Comparison of ENCODE assay signal across 11 mouse cellular contexts in the genomic region with DNA sequence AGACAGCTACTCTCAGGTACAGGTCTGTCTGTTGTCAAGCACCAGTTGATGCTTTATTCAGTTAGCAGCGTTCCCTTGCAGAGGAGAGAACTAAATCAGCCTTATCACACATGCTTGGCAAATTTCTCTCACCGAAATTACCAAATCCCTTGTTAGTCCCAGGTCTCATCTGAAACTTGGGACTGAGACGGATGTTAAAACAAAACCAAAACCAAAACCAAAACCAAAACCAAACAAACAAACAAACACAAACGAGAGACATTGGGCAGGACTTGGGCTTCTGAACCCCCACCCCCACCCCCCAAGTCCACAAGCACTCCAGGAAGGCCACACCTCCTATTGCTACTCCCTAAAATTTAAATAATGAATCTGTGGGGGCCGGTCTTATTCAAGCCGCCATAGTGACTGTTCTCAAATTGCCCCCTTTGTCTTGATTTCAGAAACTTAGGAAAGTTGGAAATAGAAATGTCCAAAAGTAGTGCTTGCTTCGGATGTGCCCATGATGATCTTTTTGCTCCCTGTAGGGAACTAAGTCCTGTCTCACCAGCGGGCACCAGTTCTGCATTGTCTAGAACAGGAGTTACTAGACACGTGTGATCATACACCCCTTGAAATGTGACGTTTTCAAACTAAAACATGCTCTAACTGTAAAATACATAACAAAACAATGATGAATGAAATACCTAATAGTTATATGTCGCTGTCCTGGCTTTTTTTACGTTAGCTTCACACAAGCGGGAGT. TPM values are rescaled to one million over a fixed set of nuclear protein-coding genes. Genes with fewer than 3 reads are reported as not detected.
DNase-seq lines count a peak whose midpoint lies in the region; ATAC-seq and TF ChIP-seq lines count a peak whose summit lies in the region.
"Had no signal": no experiment of that assay in that cellular context is flagged by ENCODE, and none has a peak within 500 bp of the region (broad histone marks: within the 10 kb centered on the region; RNA-seq: fewer than 3 reads in every experiment).

No protein-coding gene starts in this region.

- H3K27ac ChIP-seq in forebrain, embryonic 12.5 days = no peak overlapping the region
- H3K27ac ChIP-seq in forebrain, embryonic 10.5 days = no peak overlapping the region
- H3K27ac ChIP-seq in heart, postnatal 0 days (ENCODE audit: low read depth) = no peak overlapping the region
- H3K27ac ChIP-seq in CH12.LX (ENCODE audit: insufficient read depth, low read depth) = no peak overlapping the region
- H3K27ac ChIP-seq: midbrain, embryonic 13.5 days had no signal

- in situ Hi-C loops in CH12.LX (cut with MboI; ENCODE audit: low pct_ligation_motif_present, low pct_unique_long_range_greater_than_20kb, low sequenced_read_pairs) = loop anchor here (10.0 kb wide), 1 partner anchor 53 kb away; no protein-coding TSS in a partner anchor

- no peak for DNase-seq in forebrain, embryonic 10.5 days (ENCODE audit: extremely low spot score, low spot score)
- no peak for DNase-seq in heart, postnatal 0 days (ENCODE audit: low spot score)
- no peak for DNase-seq in heart, adult 18-20 months
- no peak for DNase-seq in CH12.LX (ENCODE audit: extremely low read depth)
- peak; percentile 50 for DNase-seq in induced T-regulatory cell, adult 2 months (ENCODE audit: low read depth)
- DNase-seq in frontal cortex, postnatal 36 days (ENCODE audit: low spot score in 2 of 2) = no peak
- DNase-seq in c-Kit-positive CD71-positive TER-119-positive erythroid progenitor cells, embryonic 14.5 days (ENCODE audit: low spot score) = no peak
- DNase-seq: kidney, adult 11 months; right cerebral cortex, adult 18-20 months had no signal

- TF ChIP-seq CTCF in heart, postnatal 0 days (IDR thresholded peaks at IDR 0.05; ENCODE audit: low read depth) = no peak
- no peak for TF ChIP-seq CTCF in CH12.LX (conservative IDR thresholded peaks at IDR 0.05 in 1 of 2, IDR thresholded peaks at IDR 0.05 in 1 of 2; ENCODE audit: low read depth in 2 of 2, low read length in 2 of 2)

- no peaks in the 10 kb centered on the region for H3K36me3 ChIP-seq in forebrain, embryonic 12.5 days (replicated peaks)
- H3K36me3 ChIP-seq in forebrain, embryonic 10.5 days (replicated peaks) = no peaks in the 10 kb centered on the region
- H3K36me3 ChIP-seq in heart, postnatal 0 days (replicated peaks; ENCODE audit: control insufficient read depth, insufficient read depth, low read length) = no peaks in the 10 kb centered on the region
- no peaks in the 10 kb centered on the region for H3K36me3 ChIP-seq in CH12.LX (replicated peaks in 1 of 2; ENCODE audit: control insufficient read depth in 1 of 2, insufficient read depth in 1 of 2, low read length in 1 of 2)
- H3K36me3 ChIP-seq: midbrain, embryonic 13.5 days had no signal

- 54% methylated on average over 13 of the region's 13 CpGs for WGBS in forebrain, embryonic 12.5 days
- WGBS in forebrain, embryonic 10.5 days = 54% methylated on average over 13 of the region's 13 CpGs
- 55% methylated on average over 13 of the region's 13 CpGs for WGBS in heart, postnatal 0 days

- no peaks in the 10 kb centered on the region for H3K4me1 ChIP-seq in forebrain, embryonic 12.5 days
- H3K4me1 ChIP-seq in forebrain, embryonic 10.5 days = no peaks in the 10 kb centered on the region
- H3K4me1 ChIP-seq in heart, postnatal 0 days (ENCODE audit: control insufficient read depth, insufficient read depth) = no peaks in the 10 kb centered on the region
- H3K4me1 ChIP-seq in CH12.LX (ENCODE audit: control insufficient read depth in 1 of 2, insufficient read depth in 2 of 2) = no peaks in the 10 kb centered on the region
- H3K4me1 ChIP-seq: midbrain, embryonic 13.5 days had no signal

- TF ChIP-seq RAD21 in CH12.LX (IDR thresholded peaks at IDR 0.05; ENCODE audit: low read depth, low read length) = no peak

- no peaks in the 10 kb centered on the region for H3K9me3 ChIP-seq in forebrain, embryonic 12.5 days
- no peaks in the 10 kb centered on the region for H3K9me3 ChIP-seq in forebrain, embryonic 10.5 days
- H3K9me3 ChIP-seq in heart, postnatal 0 days (replicated peaks; ENCODE audit: control insufficient read depth, low read length) = no peaks in the 10 kb centered on the region
- no peaks in the 10 kb centered on the region for H3K9me3 ChIP-seq in CH12.LX (replicated peaks; ENCODE audit: low read length)
- H3K9me3 ChIP-seq: midbrain, embryonic 13.5 days had no signal

- TF ChIP-seq EP300 in heart, postnatal 0 days (IDR thresholded peaks at IDR 0.05; ENCODE audit: low read depth) = no peak
- TF ChIP-seq EP300 in CH12.LX (IDR thresholded peaks at IDR 0.05; ENCODE audit: low read length) = no peak

- ATAC-seq in forebrain, embryonic 12.5 days (ENCODE audit: low FRiP score) = no peak
- ATAC-seq in heart, postnatal 0 days (ENCODE audit: insufficient read depth, low read depth) = no peak
- ATAC-seq: midbrain, embryonic 13.5 days had no signal

- no peak overlapping the region for H3K9ac ChIP-seq in forebrain, embryonic 12.5 days
- H3K9ac ChIP-seq in heart, postnatal 0 days (replicated peaks; ENCODE audit: low read depth, low read length) = no peak overlapping the region
- no peak overlapping the region for H3K9ac ChIP-seq in CH12.LX (ENCODE audit: insufficient read depth, low read depth)
- H3K9ac ChIP-seq: midbrain, embryonic 13.5 days had no signal

- 0 out of 2 replicates have a peak overlapping the region, but pooled peaks have one; percentile 1 for H3K4me2 ChIP-seq in forebrain, embryonic 12.5 days
- H3K4me2 ChIP-seq in heart, postnatal 0 days (ENCODE audit: low read depth, low read length) = 0 out of 2 replicates have a peak overlapping the region, but pooled peaks have one; percentile 22
- peak overlapping the region; percentile 36; the same call in 1 of the 2 replicates for H3K4me2 ChIP-seq in CH12.LX (ENCODE audit: insufficient read depth, low read depth, poor library complexity, severe bottlenecking)
- H3K4me2 ChIP-seq: midbrain, embryonic 13.5 days had no signal

- no peak for TF ChIP-seq POLR2A in CH12.LX (IDR thresholded peaks at IDR 0.05; ENCODE audit: low read depth, low read length)

- H3K27me3 ChIP-seq in forebrain, embryonic 12.5 days = no peaks in the 10 kb centered on the region
- H3K27me3 ChIP-seq in forebrain, embryonic 10.5 days (ENCODE audit: poor library complexity, severe bottlenecking) = no peaks in the 10 kb centered on the region
- no peaks in the 10 kb centered on the region for H3K27me3 ChIP-seq in heart, postnatal 0 days (ENCODE audit: control insufficient read depth, insufficient read depth, low read length)
- no peaks in the 10 kb centered on the region for H3K27me3 ChIP-seq in CH12.LX (replicated peaks)
- H3K27me3 ChIP-seq: midbrain, embryonic 13.5 days had no signal

- dilution Hi-C loops in CH12.LX (cut with MboI; ENCODE audit: extremely low pct_ligation_motif_present, extremely low pct_unique_long_range_greater_than_20kb, low sequenced_read_pairs) = no loop called here

- no peaks in the 10 kb centered on the region for H3K79me2 ChIP-seq in CH12.LX (replicated peaks; ENCODE audit: control insufficient read depth, extremely low read depth, insufficient read depth, poor library complexity, severe bottlenecking)

- H3K4me3 ChIP-seq in forebrain, embryonic 12.5 days (replicated peaks) = no peak overlapping the region
- H3K4me3 ChIP-seq in forebrain, embryonic 10.5 days = no peak overlapping the region
- peak overlapping the region; percentile 11; the same call in 1 of the 2 replicates for H3K4me3 ChIP-seq in heart, postnatal 0 days (ENCODE audit: low read depth, low read length)
- H3K4me3 ChIP-seq in CH12.LX (replicated peaks in 1 of 3; ENCODE audit: low read depth in 2 of 3, low read length in 2 of 3, poor library complexity in 1 of 3) = no peak overlapping the region
- H3K4me3 ChIP-seq: midbrain, embryonic 13.5 days had no signal

TF ChIP-seq in CH12.LX, 34 proteins besides CTCF, POLR2A, EP300 and RAD21:
- no peak for TF ChIP-seq NRF1 (IDR thresholded peaks at IDR 0.05; ENCODE audit: low read depth, low read length)
- TF ChIP-seq ZMIZ1 (IDR thresholded peaks at IDR 0.05; ENCODE audit: low read depth, low read length) = no peak
- no peak for TF ChIP-seq JUND (conservative IDR thresholded peaks at IDR 0.05; ENCODE audit: low read depth, low read length)
- TF ChIP-seq KAT2A (IDR thresholded peaks at IDR 0.05; ENCODE audit: insufficient replicate concordance, low read length) = no peak
- TF ChIP-seq UBTF (IDR thresholded peaks at IDR 0.05; ENCODE audit: low read depth, low read length) = no peak
- TF ChIP-seq MAX (IDR thresholded peaks at IDR 0.05; ENCODE audit: low read length) = no peak

RNA-seq across cellular contexts. Expression of gene Neb, which starts 0.4 kb away (rescaled TPM):
- polyA plus RNA-seq in forebrain, embryonic 12.5 days (2016; fragmentation: Nextera tagmentation; extraction: Ambion mirVana) = 1.1 and 1.7 TPM in 2 replicates
- polyA plus RNA-seq in forebrain, embryonic 10.5 days (2016; fragmentation: Nextera tagmentation; extraction: Ambion mirVana) = 0.12 and 0.31 TPM in 2 replicates
- total RNA-seq in heart, postnatal 0 days (2014; rRNA removed; ENCODE audit: low replicate concordance) = 1.4 and 6.0 TPM in 2 replicates
- polyA plus RNA-seq in heart, postnatal 0 days (2015; fragmentation: Nextera tagmentation; extraction: Ambion mirVana) = 2.1 and 4.4 TPM in 2 replicates
- 1 to 10 TPM; 5.7 to 7.3 TPM for total RNA-seq in heart, adult 18-20 months (2021)
- total RNA-seq in CH12.LX (2012; rRNA removed) = 0.84 and 1.5 TPM in 2 replicates
- 1.6 and 1.7 TPM in 2 replicates for total RNA-seq in CH12.LX (2014; rRNA removed)
- 1.5 and 1.8 TPM in 2 replicates for polyA plus RNA-seq in CH12.LX (2012; ENCODE audit: insufficient read length, low read depth)

RNA-seq across cellular contexts. Expression of gene Arl5a, which starts 46.8 kb away (rescaled TPM):
- 67.8 and 72.3 TPM in 2 replicates for polyA plus RNA-seq in forebrain, embryonic 12.5 days (2016; fragmentation: Nextera tagmentation; extraction: Ambion mirVana)
- polyA plus RNA-seq in forebrain, embryonic 10.5 days (2016; fragmentation: Nextera tagmentation; extraction: Ambion mirVana) = 50.6 and 51.3 TPM in 2 replicates
- 57.5 and 73.2 TPM in 2 replicates for total RNA-seq in heart, postnatal 0 days (2014; rRNA removed; ENCODE audit: low replicate concordance)
- 23.9 and 26.2 TPM in 2 replicates for polyA plus RNA-seq in heart, postnatal 0 days (2015; fragmentation: Nextera tagmentation; extraction: Ambion mirVana)
- 10 to 100 TPM; 35.8 to 35.9 TPM for total RNA-seq in heart, adult 18-20 months (2021)
- total RNA-seq in CH12.LX (2012; rRNA removed) (16.3 and 17.8 TPM in 2 replicates), CH12.LX (2014; rRNA removed) (65.2 and 71.3 TPM in 2 replicates)
- polyA plus RNA-seq in CH12.LX (2012; ENCODE audit: insufficient read length, low read depth) = 34.7 and 36.0 TPM in 2 replicates
